Mouse (Mus musculus): ENCODE measurements around the gene Erg28.

DNA sequence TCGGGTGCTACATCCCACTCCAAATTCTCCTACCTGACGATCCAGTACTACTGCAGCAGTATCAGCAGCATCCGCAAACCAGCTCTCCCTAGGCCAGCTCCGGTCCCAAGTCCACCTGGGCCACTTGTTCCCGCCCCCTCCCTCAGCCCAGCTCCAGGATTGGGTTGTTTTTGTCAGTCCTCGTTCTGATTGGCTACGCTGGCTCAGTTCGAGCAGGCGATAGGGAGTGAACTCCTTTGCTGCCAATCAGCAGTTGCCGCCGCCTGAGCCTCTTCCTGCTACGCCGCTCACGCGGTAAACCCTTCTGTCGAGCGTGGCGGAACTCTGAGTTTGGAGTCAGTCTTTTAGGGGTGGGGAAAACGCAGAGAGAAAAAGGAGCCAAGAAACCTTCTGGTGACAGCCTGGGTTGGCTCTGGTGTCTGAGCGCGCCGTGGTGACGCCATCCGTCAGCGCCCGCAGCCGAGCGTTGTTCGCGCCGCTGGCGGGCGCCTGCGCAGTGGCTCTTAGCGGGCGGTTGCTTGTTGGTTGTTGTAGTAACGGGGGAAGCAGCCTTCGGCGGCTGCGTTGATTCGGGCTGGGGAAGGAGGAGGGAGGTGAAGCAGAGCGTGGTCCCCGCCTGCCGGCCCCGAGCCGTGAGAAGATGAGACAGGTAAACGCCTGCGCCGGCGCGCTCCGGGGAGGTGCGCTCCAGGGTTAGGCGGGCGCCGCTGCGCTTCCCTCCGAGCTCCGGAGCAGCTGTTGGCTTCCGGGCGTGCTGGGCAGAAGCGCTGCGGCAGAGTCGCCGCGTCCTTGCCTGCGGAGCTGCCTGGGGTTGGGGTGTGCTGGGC is at the start of gene Erg28, which contains the start of gene Ttll5:
- no peak for TF ChIP-seq GATA1 (IDR thresholded peaks at IDR 0.05; ENCODE audit: low read length)
- TF ChIP-seq TAL1 (IDR thresholded peaks at IDR 0.05; ENCODE audit: low read length), result no peak

Data from erythroblast, embryonic 14.5 days (primary cell).